Mouse (Mus musculus): Measurements from ENCODE around the gene Ly6g6f. TPM values are rescaled to one million over a fixed set of nuclear protein-coding genes. Genes with fewer than 3 reads are reported as not detected.
A peak's percentile ranks its signal among the peaks of the same experiment; 100 is the strongest.

Gene Ly6g6f
- polyA plus RNA-seq, 1 experiment, result 517 TPM

- H3K4me3 ChIP-seq (replicated peaks), result peak overlapping the region; percentile 97
- peaks cover 73% of the 10 kb centered on the region for H3K4me1 ChIP-seq
- peaks cover 27% of the 10 kb centered on the region for H3K36me3 ChIP-seq (replicated peaks; ENCODE audit: low read length)
- no peaks in the 10 kb centered on the region for H3K9me3 ChIP-seq
- H3K27me3 ChIP-seq (replicated peaks), result no peaks in the 10 kb centered on the region
- TF ChIP-seq GATA1 (IDR thresholded peaks at IDR 0.05; ENCODE audit: borderline replicate concordance, low read length) (no peak), FLI1 (IDR thresholded peaks at IDR 0.05; ENCODE audit: low read length) (no peak)
Observed at GRCm38 (mm10) chr17:35048932-35049440, 36.4 kb downstream of the Ly6g6f start.

- Histone ChIP-seq H3K27me3 (replicated peaks) (no peaks in the 10 kb centered on the region), H3K4me3 (replicated peaks) (peak overlapping the region; percentile 97), H3K36me3 (replicated peaks; ENCODE audit: low read length) (peaks cover 21% of the 10 kb centered on the region), H3K9me3 (no peaks in the 10 kb centered on the region), H3K4me1 (peaks cover 74% of the 10 kb centered on the region)
- TF ChIP-seq GATA1 (IDR thresholded peaks at IDR 0.05; ENCODE audit: borderline replicate concordance, low read length) (no peak), FLI1 (IDR thresholded peaks at IDR 0.05; ENCODE audit: low read length) (no peak)
Observed at GRCm38 (mm10) chr17:35048149-35048931, 37.1 kb downstream of the Ly6g6f start.

- peak overlapping the region; percentile 93 for H3K4me3 ChIP-seq (replicated peaks)
- no peaks in the 10 kb centered on the region for H3K27me3 ChIP-seq (replicated peaks)
- TF ChIP-seq GATA1 (IDR thresholded peaks at IDR 0.05; ENCODE audit: borderline replicate concordance, low read length) (no peak), FLI1 (IDR thresholded peaks at IDR 0.05; ENCODE audit: low read length) (no peak)
- peaks cover 72% of the 10 kb centered on the region for H3K4me1 ChIP-seq
- H3K9me3 ChIP-seq, result no peaks in the 10 kb centered on the region
- H3K36me3 ChIP-seq (replicated peaks; ENCODE audit: low read length), result peaks cover 14% of the 10 kb centered on the region
Observed at GRCm38 (mm10) chr17:35047688-35048087, 37.7 kb downstream of the Ly6g6f start.

GRCm38 (mm10) chr17:35046681-35047455 lies 38.5 kb downstream of the Ly6g6f start, which contains the start of gene Msh5:
Msh5 (minus strand) TSS chr17:35046745.
- Histone ChIP-seq H3K4me1 (peaks cover 69% of the 10 kb centered on the region), H3K27me3 (replicated peaks) (no peaks in the 10 kb centered on the region), H3K36me3 (replicated peaks; ENCODE audit: low read length) (peaks cover 8% of the 10 kb centered on the region), H3K9me3 (no peaks in the 10 kb centered on the region), H3K4me3 (replicated peaks) (peak within 1 kb of the TSS; percentile 93)
- TF ChIP-seq FLI1 (IDR thresholded peaks at IDR 0.05; ENCODE audit: low read length) (peak; percentile 89; the same call in 1 of the 2 replicates), GATA1 (IDR thresholded peaks at IDR 0.05; ENCODE audit: borderline replicate concordance, low read length) (no peak)

- Histone ChIP-seq H3K36me3 (replicated peaks; ENCODE audit: low read length) (peaks cover 7% of the 10 kb centered on the region), H3K9me3 (no peaks in the 10 kb centered on the region), H3K27me3 (replicated peaks) (no peaks in the 10 kb centered on the region), H3K4me3 (replicated peaks) (peak overlapping the region; percentile 93), H3K4me1 (peaks cover 74% of the 10 kb centered on the region)
- TF ChIP-seq FLI1 (IDR thresholded peaks at IDR 0.05; ENCODE audit: low read length), result no peak
Observed at GRCm38 (mm10) chr17:35045807-35046680, 39.4 kb downstream of the Ly6g6f start.

- Histone ChIP-seq H3K9me3 (no peaks in the 10 kb centered on the region), H3K4me3 (replicated peaks) (peak overlapping the region; percentile 93), H3K36me3 (replicated peaks; ENCODE audit: low read length) (peaks cover 10% of the 10 kb centered on the region), H3K27me3 (replicated peaks) (no peaks in the 10 kb centered on the region), H3K4me1 (peaks cover 77% of the 10 kb centered on the region)
- TF ChIP-seq GATA1 (IDR thresholded peaks at IDR 0.05; ENCODE audit: borderline replicate concordance, low read length), result no peak
- no peak for TF ChIP-seq FLI1 (IDR thresholded peaks at IDR 0.05; ENCODE audit: low read length)
Observed at GRCm38 (mm10) chr17:35044904-35045806, 40.3 kb downstream of the Ly6g6f start.

- H3K4me1 ChIP-seq, result peaks cover 83% of the 10 kb centered on the region
- H3K27me3 ChIP-seq (replicated peaks), result no peaks in the 10 kb centered on the region
- TF ChIP-seq GATA1 (IDR thresholded peaks at IDR 0.05; ENCODE audit: borderline replicate concordance, low read length), result no peak
- TF ChIP-seq FLI1 (IDR thresholded peaks at IDR 0.05; ENCODE audit: low read length), result no peak
- H3K9me3 ChIP-seq, result no peaks in the 10 kb centered on the region
- H3K4me3 ChIP-seq (replicated peaks), result no peak overlapping the region
- peaks cover 12% of the 10 kb centered on the region for H3K36me3 ChIP-seq (replicated peaks; ENCODE audit: low read length)
Observed at GRCm38 (mm10) chr17:35043794-35044193, 41.6 kb downstream of the Ly6g6f start.

GRCm38 (mm10) chr17:35039121-35039873 lies 46.1 kb downstream of the Ly6g6f start:
- TF ChIP-seq FLI1 (IDR thresholded peaks at IDR 0.05; ENCODE audit: low read length) (no peak), GATA1 (IDR thresholded peaks at IDR 0.05; ENCODE audit: borderline replicate concordance, low read length) (no peak)
- Histone ChIP-seq H3K36me3 (replicated peaks; ENCODE audit: low read length) (peaks cover 26% of the 10 kb centered on the region), H3K27me3 (replicated peaks) (no peaks in the 10 kb centered on the region), H3K9me3 (peaks cover 5% of the 10 kb centered on the region; the same call in 1 of the 2 replicates), H3K4me1 (peaks cover 54% of the 10 kb centered on the region), H3K4me3 (replicated peaks) (no peak overlapping the region)

All from megakaryocyte, embryonic 14.5 days (primary cell).